Mouse (Mus musculus): Measurements from ENCODE around the gene Mybpc2. TPM values are rescaled to one million over a fixed set of nuclear protein-coding genes. Genes with fewer than 3 reads are reported as not detected.

Mybpc2 gene
- polyA plus RNA-seq, 1 experiment from 2014 or later, result 0.17 TPM

DNA sequence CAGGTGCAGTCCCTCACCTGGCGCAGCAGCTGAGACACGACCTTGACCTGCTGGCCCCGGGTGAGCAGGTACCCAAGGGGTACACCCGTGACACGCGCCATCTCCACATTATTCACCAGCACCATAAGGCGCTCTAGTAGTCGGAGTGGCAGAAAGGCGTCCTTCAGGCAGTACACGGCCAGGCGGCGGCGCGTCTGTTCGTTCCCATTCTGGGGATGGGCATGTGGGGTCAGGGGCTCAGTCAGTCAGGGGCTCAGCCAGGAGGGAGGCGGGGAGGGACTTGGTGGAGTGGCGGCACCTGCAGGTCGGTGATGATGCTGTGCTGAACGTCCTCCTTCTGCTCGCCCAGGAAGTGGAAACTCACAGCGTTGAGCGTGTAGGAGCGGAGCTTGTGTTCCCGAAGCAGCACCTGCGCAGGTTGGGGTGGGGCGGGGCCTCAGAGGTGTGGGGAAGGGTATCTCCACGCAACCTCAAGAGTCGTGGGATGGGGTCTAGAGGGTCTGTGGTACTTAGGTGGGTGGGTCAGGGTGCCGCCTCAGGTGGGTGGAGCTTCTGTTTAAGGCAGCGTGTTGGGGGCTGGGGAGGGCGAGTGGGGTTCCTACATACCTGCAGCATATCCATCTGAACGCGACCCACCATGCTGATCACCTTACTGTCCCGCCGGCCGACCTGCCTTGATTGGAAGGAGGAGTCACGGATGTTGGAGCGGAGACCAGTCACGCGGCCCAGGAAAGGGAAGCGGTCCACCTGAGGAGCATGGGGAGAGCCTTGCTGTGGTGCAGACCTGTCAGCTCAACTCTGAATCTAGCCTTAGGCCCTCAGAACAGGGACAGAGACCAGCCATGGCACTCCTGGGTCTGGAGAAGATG is 14.5 kb upstream of the Mybpc2 start:
- Histone ChIP-seq H3K9ac (no peak overlapping the region), H3K27me3 (no peaks in the 10 kb centered on the region), H3K27ac (no peak overlapping the region), H3K9me3 (no peaks in the 10 kb centered on the region), H3K4me1 (no peaks in the 10 kb centered on the region), H3K4me2 (no peak overlapping the region), H3K36me3 (replicated peaks) (peaks cover 88% of the 10 kb centered on the region), H3K4me3 (replicated peaks) (no peak overlapping the region)
- no peak for ATAC-seq (ENCODE audit: low FRiP score)
- 93% methylated on average over 41 of the region's 41 CpGs for WGBS

DNA sequence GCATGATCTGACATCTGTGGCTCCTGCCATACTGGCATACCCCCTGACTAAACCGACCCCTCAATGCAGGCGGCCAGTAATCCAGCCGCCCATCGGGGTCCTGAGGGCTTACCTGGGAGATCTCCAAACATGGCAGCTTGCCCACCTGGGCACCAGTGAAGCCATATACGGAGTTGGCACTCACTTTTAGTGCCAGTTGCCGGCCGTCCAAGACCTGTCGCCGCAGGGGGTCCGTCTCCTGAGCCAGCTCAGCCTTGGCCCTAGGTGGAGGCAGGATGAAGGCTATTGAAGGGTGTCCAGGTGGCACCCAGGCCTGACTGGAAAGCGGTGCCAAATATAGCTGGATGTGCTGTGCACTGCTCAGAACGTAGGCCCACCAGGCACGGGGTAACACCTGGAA is 13.0 kb upstream of the Mybpc2 start:
- WGBS, result 92% methylated on average over 13 of the region's 13 CpGs

GRCm38 (mm10) chr7:44537009-44537408 is 12.6 kb upstream of the Mybpc2 start:
- H3K4me3 ChIP-seq (replicated peaks), result no peak overlapping the region
- H3K27me3 ChIP-seq, result no peaks in the 10 kb centered on the region
- no peak for ATAC-seq (ENCODE audit: low FRiP score)
- H3K36me3 ChIP-seq (replicated peaks), result peaks cover 98% of the 10 kb centered on the region
- no peak overlapping the region for H3K9ac ChIP-seq
- H3K4me2 ChIP-seq, result no peak overlapping the region
- no peaks in the 10 kb centered on the region for H3K9me3 ChIP-seq
- H3K27ac ChIP-seq, result no peak overlapping the region
- no peaks in the 10 kb centered on the region for H3K4me1 ChIP-seq
- WGBS, result 93% methylated on average over 7 of the region's 7 CpGs

More for the DNA sequence above, 13.0 kb upstream of the Mybpc2 start:
- no peak for ATAC-seq (ENCODE audit: low FRiP score)
- H3K36me3 ChIP-seq (replicated peaks), result peaks cover 99% of the 10 kb centered on the region
- no peaks in the 10 kb centered on the region for H3K9me3 ChIP-seq
- H3K4me2 ChIP-seq, result no peak overlapping the region
- H3K4me3 ChIP-seq (replicated peaks), result no peak overlapping the region
- no peaks in the 10 kb centered on the region for H3K4me1 ChIP-seq
- H3K27me3 ChIP-seq, result no peaks in the 10 kb centered on the region
- H3K27ac ChIP-seq, result no peak overlapping the region
- H3K9ac ChIP-seq, result no peak overlapping the region

DNA sequence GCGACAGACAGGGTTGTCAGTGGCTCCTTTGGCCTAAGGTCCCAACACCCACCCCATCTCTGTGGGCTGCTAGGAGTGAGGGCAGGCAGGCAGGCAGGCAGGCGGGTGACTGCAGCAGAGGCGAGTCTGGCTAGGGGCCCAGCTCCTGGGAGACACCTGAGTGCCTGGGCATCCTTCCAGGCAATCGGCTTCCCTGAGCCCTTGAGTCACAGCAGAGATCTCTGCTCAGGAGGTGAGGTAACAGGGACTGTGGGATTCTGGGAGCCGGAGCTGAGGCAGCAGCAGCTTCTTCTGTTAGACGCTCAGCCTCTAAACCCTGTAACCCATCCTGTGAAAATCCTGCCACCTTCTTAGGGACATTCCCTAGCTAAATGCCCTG is 12.1 kb upstream of the Mybpc2 start:
- no peaks in the 10 kb centered on the region for H3K27me3 ChIP-seq
- H3K9ac ChIP-seq, result no peak overlapping the region
- no peak for ATAC-seq (ENCODE audit: low FRiP score)
- H3K36me3 ChIP-seq (replicated peaks), result peaks cover 94% of the 10 kb centered on the region
- H3K4me2 ChIP-seq, result no peak overlapping the region
- no peaks in the 10 kb centered on the region for H3K4me1 ChIP-seq
- H3K27ac ChIP-seq, result no peak overlapping the region
- no peaks in the 10 kb centered on the region for H3K9me3 ChIP-seq
- WGBS, result 92% methylated on average over 6 of the region's 6 CpGs
- H3K4me3 ChIP-seq (replicated peaks), result no peak overlapping the region

GRCm38 (mm10) chr7:44535657-44536589 is 11.5 kb upstream of the Mybpc2 start:
- no peaks in the 10 kb centered on the region for H3K9me3 ChIP-seq
- H3K36me3 ChIP-seq (replicated peaks), result peaks cover 87% of the 10 kb centered on the region

GRCm38 (mm10) chr7:44534656-44535441 is 10.4 kb upstream of the Mybpc2 start:
- WGBS, result 90% methylated on average over 19 of the region's 19 CpGs
- H3K36me3 ChIP-seq (replicated peaks), result peaks cover 76% of the 10 kb centered on the region
- H3K4me2 ChIP-seq, result no peak overlapping the region

More at GRCm38 (mm10) chr7:44535657-44536589, 11.5 kb upstream of the Mybpc2 start:
- H3K27ac ChIP-seq, result no peak overlapping the region
- H3K4me1 ChIP-seq, result no peaks in the 10 kb centered on the region
- WGBS, result 94% methylated on average over 27 of the region's 27 CpGs
- ATAC-seq (ENCODE audit: low FRiP score), result no peak
- no peak overlapping the region for H3K4me3 ChIP-seq (replicated peaks)
- H3K4me2 ChIP-seq, result no peak overlapping the region
- H3K9ac ChIP-seq, result no peak overlapping the region
- no peaks in the 10 kb centered on the region for H3K27me3 ChIP-seq

DNA sequence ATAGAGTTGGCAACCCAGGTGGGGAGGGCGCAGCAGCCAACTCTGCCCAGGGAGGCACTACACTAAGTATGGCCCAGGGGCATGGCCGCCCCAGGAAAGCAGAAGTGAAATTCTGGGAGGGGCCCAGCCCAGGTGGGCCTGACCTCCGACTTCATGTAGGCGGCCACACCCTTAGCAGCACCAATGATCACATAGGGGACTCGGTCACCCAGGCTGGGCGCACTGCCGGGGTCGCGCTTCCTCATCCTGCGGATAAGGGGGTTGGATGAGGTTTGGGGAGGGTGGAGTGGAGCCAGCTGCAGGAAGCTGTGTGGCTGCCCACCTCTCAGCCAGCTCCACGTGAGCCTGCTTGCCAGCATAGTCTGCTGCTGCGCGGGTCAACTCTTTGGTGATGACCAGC is 9.8 kb upstream of the Mybpc2 start:
- H3K4me1 ChIP-seq, result no peaks in the 10 kb centered on the region
- no peaks in the 10 kb centered on the region for H3K9me3 ChIP-seq
- 92% methylated on average over 13 of the region's 13 CpGs for WGBS
- ATAC-seq (ENCODE audit: low FRiP score), result no peak
- H3K4me2 ChIP-seq, result no peak overlapping the region
- H3K4me3 ChIP-seq (replicated peaks), result no peak overlapping the region
- no peak overlapping the region for H3K9ac ChIP-seq
- peaks cover 9% of the 10 kb centered on the region for H3K27me3 ChIP-seq
- H3K27ac ChIP-seq, result no peak overlapping the region
- H3K36me3 ChIP-seq (replicated peaks), result peaks cover 70% of the 10 kb centered on the region

More at GRCm38 (mm10) chr7:44534656-44535441, 10.4 kb upstream of the Mybpc2 start:
- ATAC-seq (ENCODE audit: low FRiP score), result no peak
- Histone ChIP-seq H3K9me3 (no peaks in the 10 kb centered on the region), H3K4me1 (no peaks in the 10 kb centered on the region), H3K9ac (no peak overlapping the region), H3K27me3 (peaks cover 4% of the 10 kb centered on the region), H3K4me3 (replicated peaks) (no peak overlapping the region), H3K27ac (no peak overlapping the region)

- Histone ChIP-seq H3K9me3 (no peaks in the 10 kb centered on the region), H3K4me3 (replicated peaks) (no peak overlapping the region), H3K4me1 (no peaks in the 10 kb centered on the region), H3K27me3 (peaks cover 14% of the 10 kb centered on the region), H3K4me2 (no peak overlapping the region), H3K36me3 (replicated peaks) (peaks cover 65% of the 10 kb centered on the region), H3K9ac (no peak overlapping the region), H3K27ac (no peak overlapping the region)
- no peak for ATAC-seq (ENCODE audit: low FRiP score)
- 74% methylated on average over 12 of the region's 12 CpGs for WGBS
These were observed 9.2 kb upstream of the Mybpc2 start for GRCm38 (mm10) chr7:44533746-44534045.

GRCm38 (mm10) chr7:44532918-44533745 is 8.7 kb upstream of the Mybpc2 start:
- H3K4me1 ChIP-seq, result peaks cover under 1% of the 10 kb centered on the region; the same call in 1 of the 2 replicates
- no peak overlapping the region for H3K9ac ChIP-seq
- H3K27me3 ChIP-seq, result peaks cover 20% of the 10 kb centered on the region
- no peak overlapping the region for H3K4me2 ChIP-seq
- ATAC-seq (ENCODE audit: low FRiP score), result no peak
- peaks cover 59% of the 10 kb centered on the region for H3K36me3 ChIP-seq (replicated peaks)
- WGBS, result 89% methylated on average over 29 of the region's 29 CpGs
- H3K9me3 ChIP-seq, result no peaks in the 10 kb centered on the region
- no peak overlapping the region for H3K27ac ChIP-seq
- no peak overlapping the region for H3K4me3 ChIP-seq (replicated peaks)

DNA sequence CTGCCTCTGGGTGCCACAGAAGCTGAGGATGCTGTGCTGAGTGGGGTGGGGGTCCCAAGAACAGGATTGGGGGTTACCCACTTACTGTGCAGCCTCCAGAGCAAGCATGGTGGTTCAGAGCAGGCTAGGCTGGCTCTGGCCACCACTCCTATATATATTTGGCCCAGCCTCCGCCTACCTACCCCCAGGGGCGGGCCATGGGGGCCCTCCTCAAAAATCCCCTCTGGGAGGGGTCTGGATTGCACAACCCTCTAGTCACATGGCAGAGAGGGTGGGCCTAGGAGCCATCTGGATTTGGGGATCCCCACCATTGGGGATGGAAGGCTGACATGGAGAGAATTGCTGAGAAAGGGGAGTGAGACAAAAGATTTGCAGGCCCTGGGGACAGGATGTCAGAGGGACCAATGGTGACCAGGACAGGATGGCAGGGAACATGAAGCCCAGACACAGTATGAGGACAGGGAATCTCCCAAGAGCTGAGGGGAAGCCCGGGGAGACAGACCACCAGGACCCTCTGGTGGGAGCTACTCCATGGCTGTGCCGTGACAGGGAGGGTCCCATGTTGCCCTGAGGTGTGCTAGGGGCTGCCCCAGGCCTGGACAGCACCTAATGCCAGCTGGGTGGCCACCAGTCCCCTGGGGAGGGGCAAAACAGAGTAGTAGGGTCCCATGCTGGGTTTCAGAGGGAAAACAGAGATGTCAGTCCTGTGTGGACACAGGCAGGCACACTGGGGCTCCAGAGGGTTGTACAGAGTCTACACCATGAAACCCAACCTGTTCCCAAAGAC is 7.7 kb upstream of the Mybpc2 start, which contains the start of gene Spib:
Gene Spib (minus strand): TSS at position 126 of the 787 bp plus-strand sequence.
- no peak within 1 kb of the TSS for H3K27ac ChIP-seq
- H3K27me3 ChIP-seq, result peaks cover 28% of the 10 kb centered on the region
- H3K36me3 ChIP-seq (replicated peaks), result peaks cover 49% of the 10 kb centered on the region
- 71% methylated on average over 4 of the region's 4 CpGs for WGBS
- no peak for ATAC-seq (ENCODE audit: low FRiP score)
- no peaks in the 10 kb centered on the region for H3K9me3 ChIP-seq
- no peak within 1 kb of the TSS for H3K4me2 ChIP-seq
- H3K4me1 ChIP-seq, result peaks cover 9% of the 10 kb centered on the region; the same call in 1 of the 2 replicates
- no peak within 1 kb of the TSS for H3K9ac ChIP-seq
- no peak within 1 kb of the TSS for H3K4me3 ChIP-seq (replicated peaks)

GRCm38 (mm10) chr7:44531207-44531606 is 6.8 kb upstream of the Mybpc2 start:
- Histone ChIP-seq H3K9ac (no peak overlapping the region), H3K4me1 (peaks cover 9% of the 10 kb centered on the region; the same call in 1 of the 2 replicates), H3K27ac (no peak overlapping the region), H3K4me3 (replicated peaks) (no peak overlapping the region), H3K27me3 (peaks cover 37% of the 10 kb centered on the region), H3K9me3 (no peaks in the 10 kb centered on the region), H3K36me3 (replicated peaks) (peaks cover 40% of the 10 kb centered on the region), H3K4me2 (no peak overlapping the region)
- 59% methylated on average over 5 of the region's 5 CpGs for WGBS
- no peak for ATAC-seq (ENCODE audit: low FRiP score)

All from forebrain, embryonic 12.5 days (tissue).